Comparison of ENCODE assay signal across 10 mouse cellular contexts in genomic region chr2:154855383-154855782, GRCm38 (mm10). TPM values are rescaled to one million over a fixed set of nuclear protein-coding genes. Genes with fewer than 3 reads are reported as not detected.
DNase-seq lines count a peak whose midpoint lies in the region; ATAC-seq and TF ChIP-seq lines count a peak whose summit lies in the region.
"Had no signal": no experiment of that assay in that cellular context is flagged by ENCODE, and none has a peak within 500 bp of the region (broad histone marks: within the 10 kb centered on the region; RNA-seq: fewer than 3 reads in every experiment).

No protein-coding gene starts in this region.

- no peak overlapping the region for H3K4me3 ChIP-seq in liver, postnatal 0 days (ENCODE audit: low read depth, low read length)
- no peak overlapping the region for H3K4me3 ChIP-seq in liver, embryonic 11.5 days (ENCODE audit: low read depth, low read length)
- no peak overlapping the region for H3K4me3 ChIP-seq in hindbrain, embryonic 14.5 days (replicated peaks; ENCODE audit: low read length)
- no peak overlapping the region for H3K4me3 ChIP-seq in forebrain, embryonic 15.5 days
- H3K4me3 ChIP-seq: embryonic facial prominence, embryonic 13.5 days; limb, embryonic 15.5 days had no signal

- peaks cover 40% of the 10 kb centered on the region for H3K36me3 ChIP-seq in liver, postnatal 0 days (replicated peaks; ENCODE audit: insufficient read depth, low read length)
- peaks cover 18% of the 10 kb centered on the region for H3K36me3 ChIP-seq in liver, embryonic 11.5 days (ENCODE audit: control insufficient read depth, insufficient read depth, low read length)
- peaks cover 19% of the 10 kb centered on the region for H3K36me3 ChIP-seq in hindbrain, embryonic 14.5 days (replicated peaks; ENCODE audit: control insufficient read depth, insufficient read depth)
- H3K36me3 ChIP-seq in forebrain, embryonic 15.5 days: peaks cover 11% of the 10 kb centered on the region; the same call in 1 of the 2 replicates

- no peaks in the 10 kb centered on the region for H3K9me3 ChIP-seq in liver, postnatal 0 days (ENCODE audit: low read length)
- no peaks in the 10 kb centered on the region for H3K9me3 ChIP-seq in liver, embryonic 11.5 days (ENCODE audit: control insufficient read depth, low read length)
- H3K9me3 ChIP-seq in hindbrain, embryonic 14.5 days (ENCODE audit: control insufficient read depth, low read length): no peaks in the 10 kb centered on the region
- no peaks in the 10 kb centered on the region for H3K9me3 ChIP-seq in forebrain, embryonic 15.5 days
- H3K9me3 ChIP-seq: embryonic facial prominence, embryonic 13.5 days; limb, embryonic 15.5 days had no signal

- H3K4me2 ChIP-seq in liver, postnatal 0 days (ENCODE audit: low read depth, low read length): no peak overlapping the region
- H3K4me2 ChIP-seq in liver, embryonic 11.5 days: no peak overlapping the region
- no peak overlapping the region for H3K4me2 ChIP-seq in hindbrain, embryonic 14.5 days (replicated peaks)
- no peak overlapping the region for H3K4me2 ChIP-seq in forebrain, embryonic 15.5 days (replicated peaks)
- H3K4me2 ChIP-seq: embryonic facial prominence, embryonic 13.5 days; limb, embryonic 15.5 days had no signal

- 93% methylated on average over 1 of the region's 1 CpGs for WGBS in liver, postnatal 0 days (ENCODE audit: insufficient replicate concordance)
- 85% methylated on average over 1 of the region's 1 CpGs for WGBS in liver, embryonic 11.5 days
- WGBS in hindbrain, embryonic 14.5 days: 86% methylated on average over 1 of the region's 1 CpGs
- WGBS in forebrain, embryonic 15.5 days: 83% methylated on average over 1 of the region's 1 CpGs

- no peak overlapping the region for H3K9ac ChIP-seq in liver, postnatal 0 days (replicated peaks)
- no peak overlapping the region for H3K9ac ChIP-seq in liver, embryonic 11.5 days (ENCODE audit: low read depth, low read length)
- H3K9ac ChIP-seq in hindbrain, embryonic 14.5 days: no peak overlapping the region
- H3K9ac ChIP-seq in forebrain, embryonic 15.5 days (replicated peaks): no peak overlapping the region
- H3K9ac ChIP-seq: embryonic facial prominence, embryonic 13.5 days; limb, embryonic 15.5 days had no signal

- H3K27ac ChIP-seq in liver, postnatal 0 days (ENCODE audit: low read depth): no peak overlapping the region
- H3K27ac ChIP-seq in liver, embryonic 11.5 days (ENCODE audit: low read depth, low read length): no peak overlapping the region
- no peak overlapping the region for H3K27ac ChIP-seq in hindbrain, embryonic 14.5 days
- H3K27ac ChIP-seq in forebrain, embryonic 15.5 days (replicated peaks): no peak overlapping the region
- H3K27ac ChIP-seq: embryonic facial prominence, embryonic 13.5 days; limb, embryonic 15.5 days had no signal

- H3K4me1 ChIP-seq in liver, postnatal 0 days (ENCODE audit: insufficient read depth): no peaks in the 10 kb centered on the region
- H3K4me1 ChIP-seq in liver, embryonic 11.5 days (replicated peaks; ENCODE audit: control insufficient read depth, insufficient read depth, low read length): peaks cover 2% of the 10 kb centered on the region; the same call in 1 of the 2 replicates
- H3K4me1 ChIP-seq in hindbrain, embryonic 14.5 days (replicated peaks; ENCODE audit: control insufficient read depth, insufficient read depth, low read length): 0 out of 2 replicates have a peak, but pooled peaks cover 5% of the 10 kb centered on the region
- H3K4me1 ChIP-seq in forebrain, embryonic 15.5 days: peaks cover 9% of the 10 kb centered on the region
- H3K4me1 ChIP-seq: limb, embryonic 15.5 days had no signal

- H3K27me3 ChIP-seq in liver, postnatal 0 days (ENCODE audit: insufficient read depth, low read length): no peaks in the 10 kb centered on the region
- H3K27me3 ChIP-seq in liver, embryonic 11.5 days (replicated peaks; ENCODE audit: control insufficient read depth, insufficient read depth, low read length): no peaks in the 10 kb centered on the region
- no peaks in the 10 kb centered on the region for H3K27me3 ChIP-seq in hindbrain, embryonic 14.5 days (ENCODE audit: control insufficient read depth, insufficient read depth, low read length)
- no peaks in the 10 kb centered on the region for H3K27me3 ChIP-seq in forebrain, embryonic 15.5 days
- H3K27me3 ChIP-seq: embryonic facial prominence, embryonic 13.5 days; limb, embryonic 15.5 days had no signal

- no peak for ATAC-seq in liver, postnatal 0 days
- ATAC-seq in liver, embryonic 11.5 days (replicated peaks; ENCODE audit: low FRiP score): no peak
- no peak for ATAC-seq in hindbrain, embryonic 14.5 days (ENCODE audit: low FRiP score)
- ATAC-seq in forebrain, embryonic 15.5 days (replicated peaks): no peak

- peak; percentile 56 for DNase-seq in liver, postnatal 0 days
- DNase-seq in liver, embryonic 11.5 days (ENCODE audit: low spot score): no peak
- DNase-seq in ZHBTc4 (ENCODE audit: low read depth, low spot score): peak; percentile 62
- DNase-seq in cerebellum, adult 9-11 months: peak; percentile 65
- peak; percentile 82 for DNase-seq in hindbrain, embryonic 14.5 days (ENCODE audit: low spot score)
- peak; percentile 70 to 76 for DNase-seq in left cerebral cortex, postnatal 14 days (ENCODE audit: low spot score in 2 of 2)
- DNase-seq in right cerebral cortex, postnatal 36 days (ENCODE audit: low spot score in 2 of 2): peak; percentile 19 to 39

- intact Hi-C loops in left cerebral cortex, postnatal 14 days (cut with DNase I): no loop called here

- peak; percentile 73 for TF ChIP-seq CTCF in liver, postnatal 0 days (IDR thresholded peaks at IDR 0.05; ENCODE audit: low read depth)

- no peak for TF ChIP-seq EP300 in liver, postnatal 0 days (IDR thresholded peaks at IDR 0.05; ENCODE audit: low read depth)

RNA-seq across cellular contexts. Expression of gene Eif2s2, which starts 37.4 kb away (rescaled TPM):
- 57.9 and 60.8 TPM in 2 replicates for polyA plus RNA-seq in liver, postnatal 0 days (2015; fragmentation: Nextera tagmentation; extraction: Ambion mirVana)
- polyA plus RNA-seq in liver, embryonic 11.5 days (2014; fragmentation: Nextera tagmentation; extraction: Ambion mirVana): 174 and 183 TPM in 2 replicates
- 72.7 and 74.2 TPM in 2 replicates for polyA plus RNA-seq in hindbrain, embryonic 14.5 days (2014; fragmentation: Nextera tagmentation; extraction: Ambion mirVana)
- total RNA-seq in left cerebral cortex, postnatal 14 days (2021): 10 to 100 TPM; 59.0 to 63.0 TPM
- 69.1 and 70.9 TPM in 2 replicates for polyA plus RNA-seq in forebrain, embryonic 15.5 days (2015; fragmentation: Nextera tagmentation; extraction: Ambion mirVana)
